Mouse (Mus musculus): ENCODE measurements around the gene Eif4g3.

- TF ChIP-seq GATA1 (IDR thresholded peaks at IDR 0.05; ENCODE audit: borderline replicate concordance, low read length) (no peak), FLI1 (IDR thresholded peaks at IDR 0.05; ENCODE audit: low read length) (no peak)
Observed at GRCm38 (mm10) chr4:138163836-138164235, 171.0 kb downstream of the Eif4g3 start.
